Mouse (Mus musculus) thymus, postnatal 25 days (tissue): ENCODE measurements at regions not wholly inside any gene's neighbourhood (a gene's known extent, or its start where the extent isn't known, plus 50 kb on each side); places are given as distances from the start of the nearest gene placed in this dataset.

Experiments
- DNase-seq: peaks from one replicate; pipeline ENCODE4 v3.0.0; 2022

GRCm38 (mm10) chr17:45863471-45864205 is 130.0 kb upstream of the 1600014C23Rik start:
- no peak for DNase-seq

GRCm38 (mm10) chr17:45863031-45863430 is 129.4 kb upstream of the 1600014C23Rik start:
- no peak for DNase-seq

- no peak for DNase-seq
Observed at GRCm38 (mm10) chr17:45859441-45859840, 125.8 kb upstream of the 1600014C23Rik start.

- DNase-seq = no peak
Observed at GRCm38 (mm10) chr17:45853931-45854653, 120.4 kb upstream of the 1600014C23Rik start.

GRCm38 (mm10) chr17:45852402-45852801 is 118.8 kb upstream of the 1600014C23Rik start:
- no peak for DNase-seq

- no peak for DNase-seq
Observed at GRCm38 (mm10) chr17:45851723-45852396, 118.2 kb upstream of the 1600014C23Rik start.

GRCm38 (mm10) chr17:45850976-45851375 is 117.3 kb upstream of the 1600014C23Rik start:
- DNase-seq = no peak

GRCm38 (mm10) chr17:45850174-45850573 is 116.5 kb upstream of the 1600014C23Rik start:
- DNase-seq = no peak

- no peak for DNase-seq
Observed at GRCm38 (mm10) chr17:45848605-45849004, 115.0 kb upstream of the 1600014C23Rik start.

- no peak for DNase-seq
Observed at GRCm38 (mm10) chr17:45847701-45848378, 114.2 kb upstream of the 1600014C23Rik start.

- DNase-seq = peak; percentile 22
Observed at GRCm38 (mm10) chr17:45845832-45846231, 112.2 kb upstream of the 1600014C23Rik start.

GRCm38 (mm10) chr17:45836731-45837130 is 103.1 kb upstream of the 1600014C23Rik start:
- DNase-seq = no peak

- DNase-seq = no peak
Observed at GRCm38 (mm10) chr17:45836253-45836652, 102.6 kb upstream of the 1600014C23Rik start.

GRCm38 (mm10) chr17:45834518-45835071 is 101.0 kb upstream of the 1600014C23Rik start:
- no peak for DNase-seq

GRCm38 (mm10) chr17:45830324-45830723 is 96.7 kb upstream of the 1600014C23Rik start:
- no peak for DNase-seq

- DNase-seq = no peak
Observed at GRCm38 (mm10) chr17:45829571-45829970, 95.9 kb upstream of the 1600014C23Rik start.

GRCm38 (mm10) chr17:45828843-45829242 is 95.2 kb upstream of the 1600014C23Rik start:
- DNase-seq = no peak

GRCm38 (mm10) chr17:45828284-45828824 is 94.7 kb upstream of the 1600014C23Rik start:
- DNase-seq = no peak

GRCm38 (mm10) chr17:45824977-45825376 is 91.3 kb upstream of the 1600014C23Rik start:
- DNase-seq = no peak

- DNase-seq = no peak
Observed at GRCm38 (mm10) chr17:45823501-45823900, 89.9 kb upstream of the 1600014C23Rik start.

- DNase-seq = no peak
Observed at GRCm38 (mm10) chr17:45822427-45822826, 88.8 kb upstream of the 1600014C23Rik start.

GRCm38 (mm10) chr17:45821356-45821755 is 87.7 kb upstream of the 1600014C23Rik start:
- no peak for DNase-seq
